Mouse (Mus musculus) activated CD4-positive, CD25-positive, alpha-beta regulatory T cell, adult 4 months (primary cell): ENCODE measurements around the gene Mtrr. TPM values are rescaled to one million over a fixed set of nuclear protein-coding genes. Genes with fewer than 3 reads are reported as not detected.

Experiments used
- ATAC-seq: one replicate; pipeline ENCODE4 v1.8.0; 2017
- polyA plus RNA-seq, 2 experiments: library from polyadenylated mRNA; unstranded; fragments of 100-300 nt; shearing (Covaris generic); gene quantifications; one replicate each; pipeline ENCODE4 v1.2.1; 2017

Gene Mtrr
- polyA plus RNA-seq: 10 to 100 TPM; 15.7 to 19.3 TPM

- ATAC-seq: peak; percentile 92
Measured at GRCm38 (mm10) chr13:68581747-68582516, at the start of gene Mtrr, which contains the start of gene Fastkd3. TSS of gene Mtrr (minus strand) at chr13:68582149. TSS of gene Fastkd3 (plus strand) at chr13:68582234.

DNA sequence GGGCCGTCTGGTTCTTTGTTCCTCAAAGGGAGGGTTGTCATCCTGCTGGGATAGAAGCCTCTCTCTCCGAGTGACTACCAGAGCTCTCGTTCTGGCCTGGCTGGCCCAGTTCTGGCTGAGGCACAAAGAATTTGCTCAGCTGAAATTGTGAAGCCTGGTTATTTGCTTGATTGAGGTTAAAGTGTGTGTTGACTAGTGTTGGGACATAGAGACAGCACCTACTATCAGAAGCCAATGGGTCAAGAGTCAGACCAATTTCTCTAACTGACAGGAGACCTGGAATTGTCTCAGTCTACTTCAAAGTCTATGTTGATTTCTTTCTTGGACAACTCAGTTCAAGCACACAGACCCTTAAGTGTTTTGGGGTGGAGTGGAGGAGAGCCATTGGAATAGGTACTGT is 45.1 kb upstream of the Mtrr start:
- no peak for ATAC-seq

GRCm38 (mm10) chr13:68622792-68623191 is 40.8 kb upstream of the Mtrr start:
- ATAC-seq: no peak

- ATAC-seq: no peak
Measured at GRCm38 (mm10) chr13:68607652-68608405, 25.9 kb upstream of the Mtrr start.

DNA sequence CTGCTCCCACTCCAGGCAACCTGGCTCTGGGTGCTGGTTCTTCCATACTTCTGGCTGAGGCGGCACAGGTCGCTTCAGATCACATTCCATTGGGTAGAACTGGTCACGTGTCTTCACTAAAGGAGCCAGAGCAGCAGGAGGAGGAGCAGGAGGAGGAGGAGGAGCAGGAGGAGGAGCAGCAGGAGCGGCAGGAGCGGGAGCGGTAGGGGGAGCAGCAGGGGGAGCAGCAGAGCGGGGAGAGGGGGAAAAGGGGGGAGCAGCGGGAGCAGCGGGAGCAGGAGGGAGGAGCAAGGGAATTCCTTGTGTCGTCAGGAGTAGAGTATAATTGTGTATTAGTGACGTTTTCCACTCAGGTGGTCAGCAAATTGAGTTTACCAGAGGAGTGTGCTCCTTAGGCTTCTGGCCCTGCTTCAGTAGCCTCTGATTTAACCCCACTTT is 23.8 kb upstream of the Mtrr start:
- peak; percentile 46 for ATAC-seq

DNA sequence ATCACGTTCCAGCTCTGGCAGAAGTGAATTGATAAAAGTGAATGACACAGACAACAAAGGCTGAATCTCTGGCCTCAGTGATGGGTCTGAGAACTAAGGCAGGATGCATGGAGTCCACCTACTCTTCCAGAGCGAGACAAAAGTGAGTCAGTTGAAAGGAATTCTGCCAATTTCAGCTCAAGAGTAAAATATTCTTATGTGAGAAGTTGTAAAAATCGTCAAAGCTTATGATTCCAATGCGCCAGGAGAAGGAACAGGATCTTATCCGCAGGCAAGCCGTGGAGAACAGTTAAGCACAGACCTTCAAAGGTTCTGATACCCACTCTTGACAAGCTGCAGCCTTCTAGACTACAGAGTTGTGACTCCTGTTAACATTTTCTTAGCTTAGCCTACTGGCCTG is 21.1 kb upstream of the Mtrr start:
- ATAC-seq: no peak

GRCm38 (mm10) chr13:68601184-68601583 is 19.2 kb upstream of the Mtrr start:
- ATAC-seq: no peak

DNA sequence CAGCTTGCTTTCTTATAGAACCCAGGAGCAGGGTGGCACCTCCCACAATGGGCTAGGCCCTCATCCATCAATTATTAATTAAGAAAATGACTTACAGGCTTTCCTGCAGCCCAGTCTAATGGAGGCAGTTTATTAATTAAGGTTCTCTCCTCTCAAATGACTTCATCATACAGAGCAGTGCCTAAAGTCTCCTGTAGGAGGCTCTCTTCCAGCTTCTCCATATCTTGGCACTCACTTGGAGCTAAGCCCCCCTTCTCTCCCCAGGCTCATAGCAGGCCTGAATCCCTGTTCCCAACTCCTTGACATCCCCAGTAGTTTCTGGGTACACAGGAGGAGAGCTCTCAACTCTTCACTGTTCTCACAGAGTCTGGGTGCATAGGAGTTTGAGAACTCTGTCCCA is 17.0 kb upstream of the Mtrr start:
- no peak for ATAC-seq

DNA sequence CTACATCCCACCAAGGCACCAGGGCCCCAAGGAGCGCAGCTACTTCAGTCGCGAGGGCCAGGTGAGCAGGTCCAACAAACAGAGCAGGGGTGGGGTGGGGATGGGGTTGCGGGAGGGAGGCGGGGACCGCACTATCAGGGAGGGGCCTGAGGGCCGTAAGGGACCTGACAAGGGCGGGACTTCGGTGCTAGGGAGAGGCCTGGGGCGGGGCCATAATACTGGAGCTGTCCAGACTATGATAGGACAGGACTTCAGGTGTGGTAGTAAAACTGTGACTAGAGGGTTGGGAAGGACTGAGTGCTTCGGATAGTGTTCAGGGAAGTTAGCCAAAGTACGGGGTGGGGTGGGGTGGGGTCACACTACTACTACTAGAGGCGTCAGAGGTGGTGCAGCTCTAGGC is 15.7 kb upstream of the Mtrr start:
- no peak for ATAC-seq

DNA sequence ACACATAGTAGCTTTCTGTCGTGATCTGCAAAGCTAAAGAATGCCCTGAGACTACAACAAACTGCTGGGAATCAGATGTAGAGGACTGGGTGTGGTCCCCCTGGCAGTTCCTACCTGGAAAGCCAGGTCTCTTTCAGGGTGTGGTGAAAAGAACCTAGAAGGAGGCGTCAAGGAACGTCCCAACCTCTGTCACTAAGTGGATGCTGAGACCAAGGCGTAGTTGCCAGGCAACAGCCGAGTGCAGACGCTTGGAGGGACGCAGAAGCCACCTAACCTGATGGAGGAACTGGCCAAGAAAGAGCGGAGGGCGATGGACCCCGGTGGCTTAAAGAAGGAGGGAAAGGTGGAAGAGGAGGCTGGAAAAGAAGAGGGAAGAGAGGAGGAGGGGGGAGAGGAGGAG is 15.2 kb upstream of the Mtrr start, which contains the start of gene 1700001L19Rik:
Gene 1700001L19Rik, plus strand, starts transcription at position 223 of the 400 bp plus-strand sequence.
- no peak for ATAC-seq

- no peak for ATAC-seq
Measured at GRCm38 (mm10) chr13:68593797-68594196, 11.8 kb upstream of the Mtrr start.

GRCm38 (mm10) chr13:68588352-68588751 is 6.4 kb upstream of the Mtrr start:
- peak; percentile 80 for ATAC-seq

GRCm38 (mm10) chr13:68585441-68585840 is 3.5 kb upstream of the Mtrr start:
- no peak for ATAC-seq

DNA sequence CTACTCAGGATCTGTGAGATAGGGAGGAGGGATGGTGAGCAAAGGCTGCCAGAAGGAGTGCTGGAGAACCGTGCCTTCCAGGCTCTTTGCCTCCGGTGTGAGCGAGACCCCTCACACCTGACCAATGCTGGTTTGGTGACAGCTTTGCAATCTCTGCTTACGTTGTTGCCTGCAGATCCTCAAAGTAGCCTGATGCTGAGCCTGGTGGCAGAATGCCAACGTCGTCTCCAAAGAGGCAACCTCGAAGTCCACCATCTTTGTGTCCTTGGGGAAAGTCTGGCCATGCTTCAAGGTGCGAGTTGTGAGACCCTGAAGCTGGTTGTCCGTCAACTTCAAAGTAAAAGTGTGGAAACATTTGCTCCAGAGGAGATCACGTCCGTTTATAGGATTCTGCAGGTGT is 2.0 kb upstream of the Mtrr start:
- ATAC-seq: no peak

GRCm38 (mm10) chr13:68582517-68582780 is 500 bp upstream of the Mtrr start:
- no peak for ATAC-seq

DNA sequence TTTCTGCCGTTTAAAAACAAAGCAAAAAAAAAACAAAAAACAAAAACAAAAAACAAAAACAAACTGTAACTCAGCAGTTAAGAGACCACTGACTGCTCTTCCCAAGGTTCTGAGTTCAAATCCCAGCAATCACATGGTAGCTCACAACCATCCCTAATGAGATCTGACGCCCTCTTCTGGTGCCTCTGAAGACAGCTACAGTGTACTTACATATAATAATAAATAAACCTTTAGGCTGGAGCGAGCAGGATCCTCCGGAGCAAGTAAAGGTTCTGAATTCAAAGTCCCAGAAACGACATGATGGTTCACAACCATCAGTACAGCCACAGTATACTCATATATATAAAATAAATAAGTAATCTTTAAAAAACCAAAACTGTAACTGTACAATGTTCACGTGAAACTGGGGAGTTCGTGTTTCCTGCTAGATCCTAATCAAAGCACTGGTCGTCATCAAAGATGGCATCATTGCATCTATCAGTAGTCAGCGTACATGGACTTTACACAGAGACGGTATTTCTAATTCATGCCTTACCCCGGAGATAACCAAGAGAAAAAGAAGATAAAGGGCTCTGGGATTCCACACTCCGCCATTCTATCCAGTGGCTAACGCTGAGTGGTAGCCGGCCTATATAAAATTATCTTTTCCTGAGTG is 736 bp downstream of the Mtrr start:
- ATAC-seq: peak; percentile 42

GRCm38 (mm10) chr13:68577945-68578344 is 4.0 kb downstream of the Mtrr start:
- no peak for ATAC-seq

- no peak for ATAC-seq
Measured at GRCm38 (mm10) chr13:68574398-68574797, 7.6 kb downstream of the Mtrr start.

GRCm38 (mm10) chr13:68572966-68573913 is 8.7 kb downstream of the Mtrr start:
- ATAC-seq: no peak

DNA sequence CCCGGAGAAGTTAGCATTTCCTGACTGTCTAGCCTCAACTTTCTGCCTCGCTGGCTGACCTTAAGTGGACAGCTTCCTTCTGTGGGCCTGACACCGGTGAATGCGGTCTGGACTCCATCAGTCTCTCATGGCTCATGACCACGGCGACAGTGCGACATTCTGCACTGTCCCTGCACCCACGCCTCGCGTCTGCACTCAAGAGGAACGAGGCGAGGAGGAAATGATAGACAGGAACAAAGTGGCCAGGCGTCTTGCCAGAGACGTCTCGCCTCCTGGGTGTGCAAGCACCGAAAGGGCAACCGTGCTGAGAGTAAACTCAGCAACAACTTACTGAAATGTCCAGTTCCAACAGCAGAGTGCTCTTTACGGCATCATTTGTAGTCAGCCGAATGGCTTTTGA is 9.7 kb downstream of the Mtrr start:
- ATAC-seq: no peak

GRCm38 (mm10) chr13:68569589-68570336 is 12.2 kb downstream of the Mtrr start:
- peak; percentile 66 for ATAC-seq

- no peak for ATAC-seq
Measured at GRCm38 (mm10) chr13:68568548-68568947, 13.4 kb downstream of the Mtrr start.
